Mouse (Mus musculus) cerebellum, adult 18-20 months (tissue): ENCODE measurements around the gene Tsga10.

Source experiments
- DNase-seq, 2 experiments: peaks; one replicate each; pipeline ENCODE4 v3.0.0; 2021

Gene Tsga10

GRCm38 (mm10) chr1:37850696-37851095, 15.5 kb downstream of the Tsga10 start:
- no peak for DNase-seq

DNA sequence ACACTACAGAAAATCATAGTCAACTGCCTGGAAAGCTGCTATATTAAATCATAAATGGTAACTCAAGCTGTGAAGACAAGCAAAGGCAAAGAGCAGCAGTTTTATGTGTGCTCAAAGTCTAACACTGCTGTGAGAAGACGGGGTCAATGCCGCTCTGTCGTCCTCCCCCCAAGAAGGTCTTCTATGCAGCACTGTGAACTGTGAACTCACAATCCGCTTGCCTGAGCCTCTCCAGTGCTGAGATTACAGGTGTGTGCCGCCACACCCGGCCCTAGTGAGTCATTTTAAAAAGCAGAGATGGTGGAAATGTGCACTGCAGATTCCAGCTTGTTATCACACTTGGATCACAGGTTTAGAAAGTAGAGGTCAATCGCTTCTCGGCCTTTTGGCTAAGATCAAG, 19.4 kb downstream of the Tsga10 start:
- no peak for DNase-seq

DNA sequence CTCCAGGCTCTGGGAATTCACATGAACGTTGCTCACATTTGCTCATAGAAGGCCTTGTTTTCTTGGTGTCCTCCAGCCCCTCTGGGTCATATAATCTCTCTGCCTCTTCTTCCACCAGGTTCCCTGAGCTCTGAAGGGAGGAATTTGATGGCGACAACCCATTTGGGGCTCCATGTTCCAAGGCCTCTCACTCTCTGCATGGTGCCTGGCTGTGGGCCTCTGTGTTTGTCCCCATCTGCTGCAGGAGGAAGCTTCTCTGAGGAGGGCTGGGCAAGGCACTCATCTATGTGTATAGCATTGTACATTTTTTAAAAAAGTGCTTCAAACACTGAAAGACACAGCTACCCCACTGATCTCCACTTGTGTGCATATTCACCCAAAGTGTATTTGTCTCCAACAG, 34.5 kb downstream of the Tsga10 start:
- DNase-seq = peak; percentile 80 to 86

- DNase-seq = peak; percentile 4 to 9
Observed at GRCm38 (mm10) chr1:37802291-37802690, 63.9 kb downstream of the Tsga10 start.

DNA sequence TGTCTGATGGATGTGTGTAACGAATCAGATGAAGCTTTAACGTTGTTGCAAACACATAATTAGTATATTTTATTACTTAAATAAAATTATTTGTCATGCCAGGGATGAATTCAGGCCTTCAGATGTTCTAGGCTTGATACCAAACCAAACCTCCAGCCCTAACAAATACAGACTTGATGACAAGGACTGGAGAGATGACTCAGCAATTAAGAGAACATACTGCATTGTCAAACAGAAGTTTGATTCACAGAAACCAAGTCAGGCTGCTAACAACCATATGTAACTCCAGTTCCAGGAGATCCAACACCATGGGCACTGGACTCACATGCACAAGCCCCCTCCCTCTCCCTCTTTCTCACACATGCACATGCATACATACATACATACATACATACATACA, 65.9 kb downstream of the Tsga10 start:
- no peak for DNase-seq

- no peak for DNase-seq
Observed at GRCm38 (mm10) chr1:37799505-37799904, 66.7 kb downstream of the Tsga10 start.

GRCm38 (mm10) chr1:37759407-37759806, 106.8 kb downstream of the Tsga10 start:
- no peak for DNase-seq

- no peak for DNase-seq
Observed at GRCm38 (mm10) chr1:37744650-37745259, 121.5 kb downstream of the Tsga10 start.

DNA sequence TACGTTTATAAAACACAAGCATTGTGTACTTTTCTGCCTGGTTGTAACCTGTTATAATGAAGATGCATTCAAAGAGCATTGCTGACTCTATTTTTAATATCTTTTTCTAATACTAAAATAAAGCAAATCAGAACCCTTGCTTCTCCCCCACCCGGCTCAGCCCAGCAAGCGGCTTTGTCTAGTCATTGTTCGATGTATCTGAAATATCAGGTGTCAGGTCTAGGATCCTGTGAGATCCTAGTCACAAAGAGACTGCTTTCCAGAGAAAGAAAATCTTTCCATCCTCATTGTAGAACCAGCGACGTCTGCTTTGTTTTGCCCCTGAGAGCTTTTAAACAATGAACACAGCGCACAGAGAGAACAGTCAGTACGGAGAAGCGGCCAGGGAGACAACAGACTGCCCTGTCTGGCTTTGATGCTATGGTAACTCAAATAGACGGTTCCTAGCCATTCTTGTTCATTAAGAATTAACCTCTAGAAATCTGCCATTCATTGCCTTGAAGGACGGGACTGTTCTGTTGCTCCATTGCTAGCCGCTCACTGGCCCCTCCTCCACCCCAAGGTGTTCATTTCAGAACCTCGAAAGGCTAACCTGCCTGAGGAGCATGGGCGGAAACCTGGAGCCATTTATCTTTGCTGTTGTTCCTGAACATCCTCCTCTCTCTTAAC, 123.5 kb downstream of the Tsga10 start:
- no peak for DNase-seq

GRCm38 (mm10) chr1:37742126-37742525, 124.1 kb downstream of the Tsga10 start:
- no peak for DNase-seq

DNA sequence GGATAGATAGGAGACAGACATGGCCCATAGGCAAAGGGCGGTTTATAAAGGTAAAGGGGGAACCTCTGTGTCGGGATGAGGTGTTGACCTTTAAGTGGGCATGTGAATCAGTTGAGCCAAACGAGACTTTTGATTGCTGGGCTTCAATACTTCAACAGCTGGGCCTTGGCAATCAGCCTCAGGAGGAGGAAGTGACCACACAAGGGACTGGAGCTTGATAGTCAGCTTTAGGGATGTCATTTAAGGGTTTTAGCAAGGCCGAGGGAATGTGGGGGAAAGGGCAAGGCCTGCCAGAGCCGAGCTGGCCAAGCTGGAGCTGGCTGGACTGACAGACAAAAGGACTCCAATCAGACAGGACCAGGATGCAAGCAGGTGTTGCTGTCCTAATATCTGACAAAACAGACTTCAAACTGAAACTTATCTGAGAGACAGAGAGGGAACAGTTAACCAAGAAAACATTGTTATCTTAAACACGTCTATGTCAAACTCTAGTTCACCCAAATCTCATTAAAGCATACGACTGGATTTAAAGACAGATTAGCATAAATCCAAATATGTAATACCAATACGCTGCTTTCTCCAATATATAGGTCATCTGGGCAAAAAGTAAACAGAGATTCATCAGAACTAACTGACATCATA, 125.9 kb downstream of the Tsga10 start:
- no peak for DNase-seq

DNA sequence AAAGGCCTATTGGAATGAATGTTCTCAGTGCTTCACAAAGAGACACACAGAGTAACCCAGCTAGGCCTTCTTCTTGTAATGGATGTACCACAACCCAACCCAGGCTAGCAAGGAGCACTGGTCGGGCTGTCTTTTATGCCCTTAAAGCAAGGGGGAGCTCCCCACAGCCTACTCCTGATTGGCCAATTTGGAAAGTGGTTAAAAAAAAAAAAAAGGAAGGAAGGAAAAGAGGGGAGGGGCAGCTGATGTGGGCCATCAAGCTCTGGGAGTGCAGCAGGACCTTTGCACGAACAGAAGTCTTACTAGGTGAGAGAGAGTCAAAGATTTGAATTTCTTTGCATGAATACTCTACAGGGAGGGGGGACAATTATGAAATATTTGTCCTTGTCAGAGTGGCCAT, 127.3 kb downstream of the Tsga10 start:
- no peak for DNase-seq

DNA sequence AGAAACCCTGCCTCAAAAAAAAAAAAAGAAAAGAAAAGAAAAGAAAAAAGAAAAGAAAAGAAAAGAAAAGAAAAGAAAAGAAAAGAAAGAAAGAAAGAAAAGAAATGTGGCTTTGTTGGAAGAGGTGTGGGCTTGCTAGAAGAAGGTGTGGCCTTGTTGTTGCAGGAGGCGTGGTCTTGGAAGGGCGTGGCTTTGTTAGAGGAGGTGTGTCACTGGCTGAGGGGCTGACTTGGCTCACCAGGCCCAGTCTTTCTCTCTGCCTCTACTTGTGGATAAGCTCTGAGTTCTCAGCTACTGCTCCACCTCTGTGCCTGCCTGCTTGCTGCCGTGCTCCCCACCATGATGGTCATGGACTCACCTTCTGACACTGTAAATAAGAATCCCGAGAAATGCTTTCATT, 129.2 kb downstream of the Tsga10 start:
- DNase-seq = no peak

- no peak for DNase-seq
Observed at GRCm38 (mm10) chr1:37735932-37736331, 130.3 kb downstream of the Tsga10 start.

GRCm38 (mm10) chr1:37734841-37735240, 131.4 kb downstream of the Tsga10 start:
- DNase-seq = no peak

GRCm38 (mm10) chr1:37729353-37729752, 136.9 kb downstream of the Tsga10 start:
- DNase-seq = no peak

DNA sequence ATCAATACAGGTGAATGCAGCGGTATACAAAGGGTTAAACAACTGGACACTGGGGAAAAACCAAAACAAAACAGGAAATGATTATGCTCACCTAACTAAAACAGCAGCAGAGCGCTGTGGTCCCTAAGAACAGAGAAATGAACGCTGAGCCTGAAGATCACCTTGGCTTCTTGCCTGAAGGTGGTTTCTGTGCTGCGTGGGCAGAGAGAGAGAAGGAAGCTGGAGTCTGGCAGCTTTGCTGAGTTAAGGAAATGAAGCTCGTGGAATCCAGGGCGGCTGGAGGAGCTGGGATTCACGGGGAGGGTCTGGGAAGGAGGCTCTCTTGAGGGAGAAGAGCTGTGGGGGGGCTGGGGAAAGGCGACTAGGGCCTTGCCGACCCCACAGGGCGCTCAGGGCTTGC, 138.2 kb downstream of the Tsga10 start:
- no peak for DNase-seq

DNA sequence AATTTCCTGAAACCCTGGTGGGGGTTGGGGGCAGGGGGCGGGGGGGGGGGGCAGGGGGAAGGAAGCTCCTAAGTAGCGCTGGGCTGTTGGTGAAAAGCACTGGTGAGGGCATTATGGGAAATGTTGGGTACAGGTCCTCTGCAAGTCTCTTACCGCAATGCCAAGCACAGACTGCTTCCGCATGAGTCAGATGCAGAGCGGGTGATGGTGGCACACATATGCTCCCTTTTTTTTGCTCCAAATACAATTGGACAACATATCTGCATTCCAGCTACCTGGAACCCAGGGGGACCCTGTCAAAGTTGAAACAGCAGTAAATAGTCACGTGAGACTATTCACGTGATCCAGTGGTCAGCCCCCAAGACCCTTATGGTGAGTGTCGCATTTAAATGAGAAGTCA, 139.0 kb downstream of the Tsga10 start:
- DNase-seq = no peak

GRCm38 (mm10) chr1:37726426-37726825, 139.8 kb downstream of the Tsga10 start:
- DNase-seq = no peak

DNA sequence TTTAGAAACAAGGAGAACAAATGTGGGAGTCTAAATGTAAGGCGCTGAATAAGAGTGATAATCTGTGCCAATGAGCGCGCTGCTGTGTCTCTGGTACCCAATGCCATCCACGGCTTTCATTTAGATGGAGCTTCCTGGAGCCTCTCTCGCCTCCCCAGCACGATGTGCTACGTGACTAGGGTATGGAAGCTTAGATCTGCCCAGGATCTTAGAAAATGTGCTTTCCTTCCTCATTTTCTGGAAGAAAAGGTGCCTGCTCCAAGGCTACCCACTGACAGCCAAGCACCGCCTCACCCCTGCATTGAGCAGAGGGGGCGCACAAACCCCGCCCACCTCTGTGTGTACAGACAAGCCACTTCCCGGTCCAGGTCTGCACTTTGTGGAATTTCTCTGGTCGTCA, 140.3 kb downstream of the Tsga10 start:
- no peak for DNase-seq

GRCm38 (mm10) chr1:37721092-37721491, 145.1 kb downstream of the Tsga10 start:
- DNase-seq = no peak

DNA sequence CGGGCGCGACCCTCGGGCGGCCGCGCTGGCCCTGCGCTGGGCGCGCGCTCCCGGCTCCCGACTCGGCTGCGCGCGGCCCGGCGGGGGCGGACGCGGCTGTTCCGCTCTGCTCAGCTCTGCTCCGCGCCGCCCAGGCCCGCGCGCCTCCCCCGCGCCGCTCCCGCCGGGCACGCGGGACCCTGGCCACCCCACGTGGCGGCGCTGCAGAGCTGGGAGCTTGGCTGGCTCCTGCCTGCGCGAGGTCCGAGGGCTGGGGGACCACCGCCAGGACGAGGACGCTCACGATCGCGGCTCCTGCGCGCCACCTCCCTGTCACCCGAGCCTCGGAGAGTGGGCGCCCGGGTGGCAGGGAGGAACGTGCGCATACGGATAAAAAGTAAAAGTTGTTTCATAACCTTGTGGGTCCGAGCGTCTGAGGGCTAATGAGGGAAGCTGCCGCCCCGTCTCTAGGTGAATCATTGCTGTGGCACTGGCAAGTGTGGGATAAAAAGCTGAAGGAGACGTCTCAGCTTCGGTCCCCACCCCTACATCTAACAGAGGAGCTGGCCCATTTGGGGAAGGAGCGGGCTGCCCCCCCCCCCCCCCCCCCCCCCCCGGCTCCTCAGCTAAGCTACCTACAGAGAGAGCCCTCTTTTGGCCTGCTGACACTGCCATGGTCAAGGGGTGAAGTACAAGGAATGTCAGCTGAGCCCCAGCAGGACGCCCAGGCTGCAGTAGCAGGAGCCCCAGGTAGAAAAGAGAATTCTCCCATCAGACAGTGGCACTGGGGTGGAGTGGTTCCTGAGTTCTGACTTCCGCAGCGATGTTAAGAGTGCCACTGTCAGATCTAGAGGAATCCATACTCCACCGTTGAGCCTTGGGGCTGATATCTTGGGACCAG, 146.2 kb downstream of the Tsga10 start, which contains the start of gene 2010300C02Rik:
TSS of gene 2010300C02Rik (minus strand) at position 325 of the 880 bp plus-strand sequence.
- peak; percentile 81 to 91 for DNase-seq

DNA sequence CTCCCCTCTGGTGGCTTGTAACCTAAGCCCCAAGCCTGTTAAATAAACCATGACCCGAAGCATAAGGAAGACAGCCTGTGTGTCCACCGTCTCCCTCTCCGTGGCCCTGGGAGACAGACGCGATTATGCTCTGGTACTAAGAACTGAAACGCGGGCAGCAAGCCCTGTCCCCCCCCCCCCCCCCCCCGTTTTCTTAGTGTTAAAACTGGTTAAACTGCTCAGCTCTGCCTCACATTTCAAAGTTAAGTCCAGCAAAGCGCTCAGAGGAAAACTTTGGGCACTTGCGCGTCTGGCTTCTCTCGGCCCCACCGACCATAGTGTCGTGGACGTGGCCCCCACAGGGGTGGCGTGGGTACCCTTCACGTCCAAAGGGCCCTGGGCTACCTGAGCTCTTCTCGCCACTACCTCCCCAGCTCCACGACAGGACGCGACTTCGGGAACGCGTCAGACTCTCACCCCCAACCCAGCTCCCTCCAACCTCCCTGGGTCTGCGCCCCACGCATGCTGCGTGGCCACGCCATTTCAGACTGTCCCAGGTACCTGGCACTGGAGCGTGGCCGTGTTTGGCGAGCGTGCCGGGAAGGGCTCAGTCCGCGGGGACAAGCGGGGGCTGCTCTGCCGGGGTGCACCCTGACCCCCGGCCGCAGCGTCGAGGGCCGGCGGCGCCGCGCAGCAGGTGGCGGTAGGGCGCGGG, 147.1 kb downstream of the Tsga10 start:
- peak; percentile 34 to 47 for DNase-seq
